Mouse (Mus musculus): ENCODE measurements around the gene Vegfa. TPM values are rescaled to one million over a fixed set of nuclear protein-coding genes. Genes with fewer than 3 reads are reported as not detected.
A peak's percentile ranks its signal among the peaks of the same experiment; 100 is the strongest.

The Vegfa gene
- polyA plus RNA-seq, 1 experiment = 52.5 TPM

GRCm38 (mm10) chr17:46033122-46033521 is 953 bp upstream of the Vegfa start:
- H3ac ChIP-seq (ENCODE audit: control insufficient read depth, insufficient read length, low read depth) = no peak overlapping the region
- peaks cover 38% of the 10 kb centered on the region for H3K79me3 ChIP-seq (ENCODE audit: low read depth)
- peaks cover 41% of the 10 kb centered on the region for H3K79me2 ChIP-seq (ENCODE audit: control insufficient read depth, insufficient read depth)
- no peaks in the 10 kb centered on the region for H3K27me3 ChIP-seq (ENCODE audit: control insufficient read depth, insufficient read depth, insufficient read length)
- TF ChIP-seq FOSL1 (IDR thresholded peaks at IDR 0.05; ENCODE audit: insufficient read depth, low read length, poor library complexity, severe bottlenecking) (no peak), CEBPB (IDR thresholded peaks at IDR 0.05; ENCODE audit: low read depth) (no peak), MYOG (IDR thresholded peaks at IDR 0.05; ENCODE audit: control insufficient read depth, extremely low read depth, insufficient read length) (no peak), MAX (IDR thresholded peaks at IDR 0.05) (no peak), MYOD1 (IDR thresholded peaks at IDR 0.05; ENCODE audit: control insufficient read depth, insufficient read length, low read depth) (no peak), CTCF (IDR thresholded peaks at IDR 0.05; ENCODE audit: control insufficient read depth, insufficient read depth, insufficient read length) (no peak), USF1 (IDR thresholded peaks at IDR 0.05; ENCODE audit: low read depth) (no peak)
- H3K4me3 ChIP-seq (ENCODE audit: insufficient read depth, poor library complexity, severe bottlenecking) = no peak overlapping the region
- H3K36me3 ChIP-seq (ENCODE audit: control insufficient read depth, insufficient read depth) = peaks cover 8% of the 10 kb centered on the region

DNA sequence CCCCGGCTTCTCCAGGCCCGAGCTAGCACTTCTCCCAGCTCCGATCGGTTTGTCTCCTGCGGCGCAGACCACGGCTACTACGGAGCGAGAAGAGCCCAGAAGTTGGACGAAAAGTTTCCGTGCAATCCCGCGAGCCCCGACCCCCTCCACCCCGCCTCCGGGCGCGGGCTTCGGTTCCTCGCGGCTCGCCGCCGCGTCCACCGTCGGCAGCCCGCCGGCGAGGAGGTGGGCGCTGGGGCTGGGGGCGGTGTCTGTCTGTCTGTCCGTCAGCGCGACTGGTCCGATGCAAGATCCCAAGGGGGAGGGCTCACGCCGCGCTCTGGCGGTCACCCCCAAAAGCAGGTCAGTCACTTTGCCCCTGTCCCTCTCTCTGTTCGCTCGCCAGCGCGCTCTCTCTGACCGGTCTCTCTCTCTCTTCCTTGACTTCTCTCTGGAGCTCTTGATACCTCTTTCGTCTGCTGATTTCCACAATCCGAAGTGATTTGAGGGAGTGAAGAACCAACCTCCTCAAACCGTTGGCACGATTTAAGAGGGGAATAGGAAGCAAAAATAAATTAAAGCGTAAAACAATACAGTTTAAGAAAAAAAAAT is 453 bp downstream of the Vegfa start:
- Histone ChIP-seq H3K27me3 (ENCODE audit: control insufficient read depth, insufficient read depth, insufficient read length) (no peaks in the 10 kb centered on the region), H3ac (ENCODE audit: control insufficient read depth, insufficient read length, low read depth) (peak overlapping the region; percentile 94), H3K4me3 (ENCODE audit: insufficient read depth, poor library complexity, severe bottlenecking) (peak overlapping the region; percentile 95), H3K79me2 (ENCODE audit: control insufficient read depth, insufficient read depth) (peaks cover 55% of the 10 kb centered on the region), H3K36me3 (ENCODE audit: control insufficient read depth, insufficient read depth) (peaks cover 16% of the 10 kb centered on the region), H3K79me3 (ENCODE audit: low read depth) (peaks cover 52% of the 10 kb centered on the region)
- TF ChIP-seq FOSL1 (IDR thresholded peaks at IDR 0.05; ENCODE audit: insufficient read depth, low read length, poor library complexity, severe bottlenecking) (no peak), USF1 (IDR thresholded peaks at IDR 0.05; ENCODE audit: low read depth) (no peak), CTCF (IDR thresholded peaks at IDR 0.05; ENCODE audit: control insufficient read depth, insufficient read depth, insufficient read length) (no peak), CEBPB (IDR thresholded peaks at IDR 0.05; ENCODE audit: low read depth) (no peak), MYOD1 (IDR thresholded peaks at IDR 0.05; ENCODE audit: control insufficient read depth, insufficient read length, low read depth) (no peak), MAX (IDR thresholded peaks at IDR 0.05) (no peak), MYOG (IDR thresholded peaks at IDR 0.05; ENCODE audit: control insufficient read depth, extremely low read depth, insufficient read length) (no peak)

- Histone ChIP-seq H3K4me3 (ENCODE audit: insufficient read depth, poor library complexity, severe bottlenecking) (peak overlapping the region; percentile 95), H3K27me3 (ENCODE audit: control insufficient read depth, insufficient read depth, insufficient read length) (no peaks in the 10 kb centered on the region)
- no peak for TF ChIP-seq CEBPB (IDR thresholded peaks at IDR 0.05; ENCODE audit: low read depth)
- TF ChIP-seq MYOD1 (IDR thresholded peaks at IDR 0.05; ENCODE audit: control insufficient read depth, insufficient read length, low read depth) = no peak
- TF ChIP-seq MAX (IDR thresholded peaks at IDR 0.05) = no peak
- TF ChIP-seq FOSL1 (IDR thresholded peaks at IDR 0.05; ENCODE audit: insufficient read depth, low read length, poor library complexity, severe bottlenecking) = no peak
- TF ChIP-seq MYOG (IDR thresholded peaks at IDR 0.05; ENCODE audit: control insufficient read depth, extremely low read depth, insufficient read length) = no peak
- no peak for TF ChIP-seq CTCF (IDR thresholded peaks at IDR 0.05; ENCODE audit: control insufficient read depth, insufficient read depth, insufficient read length)
- TF ChIP-seq USF1 (IDR thresholded peaks at IDR 0.05; ENCODE audit: low read depth) = no peak
Observed at GRCm38 (mm10) chr17:46030731-46031620, 1.2 kb downstream of the Vegfa start.

GRCm38 (mm10) chr17:46030323-46030730 is 1.8 kb downstream of the Vegfa start:
- H3K79me2 ChIP-seq (ENCODE audit: control insufficient read depth, insufficient read depth) = peaks cover 69% of the 10 kb centered on the region
- no peak for TF ChIP-seq MYOG (IDR thresholded peaks at IDR 0.05; ENCODE audit: control insufficient read depth, extremely low read depth, insufficient read length)
- TF ChIP-seq MAX (IDR thresholded peaks at IDR 0.05) = peak; percentile 18
- no peak for TF ChIP-seq FOSL1 (IDR thresholded peaks at IDR 0.05; ENCODE audit: insufficient read depth, low read length, poor library complexity, severe bottlenecking)
- TF ChIP-seq CTCF (IDR thresholded peaks at IDR 0.05; ENCODE audit: control insufficient read depth, insufficient read depth, insufficient read length) = no peak
- no peak for TF ChIP-seq MYOD1 (IDR thresholded peaks at IDR 0.05; ENCODE audit: control insufficient read depth, insufficient read length, low read depth)
- no peak for TF ChIP-seq CEBPB (IDR thresholded peaks at IDR 0.05; ENCODE audit: low read depth)
- no peak for TF ChIP-seq USF1 (IDR thresholded peaks at IDR 0.05; ENCODE audit: low read depth)
- peak overlapping the region; percentile 94 for H3ac ChIP-seq (ENCODE audit: control insufficient read depth, insufficient read length, low read depth)
- peaks cover 30% of the 10 kb centered on the region for H3K36me3 ChIP-seq (ENCODE audit: control insufficient read depth, insufficient read depth)
- no peaks in the 10 kb centered on the region for H3K27me3 ChIP-seq (ENCODE audit: control insufficient read depth, insufficient read depth, insufficient read length)
- H3K79me3 ChIP-seq (ENCODE audit: low read depth) = peaks cover 65% of the 10 kb centered on the region
- H3K4me3 ChIP-seq (ENCODE audit: insufficient read depth, poor library complexity, severe bottlenecking) = peak overlapping the region; percentile 95

More at GRCm38 (mm10) chr17:46030731-46031620, 1.2 kb downstream of the Vegfa start:
- Histone ChIP-seq H3K79me3 (ENCODE audit: low read depth) (peaks cover 59% of the 10 kb centered on the region), H3K79me2 (ENCODE audit: control insufficient read depth, insufficient read depth) (peaks cover 62% of the 10 kb centered on the region), H3K36me3 (ENCODE audit: control insufficient read depth, insufficient read depth) (peaks cover 24% of the 10 kb centered on the region), H3ac (ENCODE audit: control insufficient read depth, insufficient read length, low read depth) (peak overlapping the region; percentile 94)

- Histone ChIP-seq H3ac (ENCODE audit: control insufficient read depth, insufficient read length, low read depth) (peak overlapping the region; percentile 94), H3K79me3 (ENCODE audit: low read depth) (peaks cover 71% of the 10 kb centered on the region), H3K36me3 (ENCODE audit: control insufficient read depth, insufficient read depth) (peaks cover 35% of the 10 kb centered on the region), H3K27me3 (ENCODE audit: control insufficient read depth, insufficient read depth, insufficient read length) (no peaks in the 10 kb centered on the region), H3K79me2 (ENCODE audit: control insufficient read depth, insufficient read depth) (peaks cover 75% of the 10 kb centered on the region), H3K4me3 (ENCODE audit: insufficient read depth, poor library complexity, severe bottlenecking) (peak overlapping the region; percentile 95)
- no peak for TF ChIP-seq FOSL1 (IDR thresholded peaks at IDR 0.05; ENCODE audit: insufficient read depth, low read length, poor library complexity, severe bottlenecking)
- no peak for TF ChIP-seq MAX (IDR thresholded peaks at IDR 0.05)
- TF ChIP-seq USF1 (IDR thresholded peaks at IDR 0.05; ENCODE audit: low read depth) = no peak
- no peak for TF ChIP-seq MYOD1 (IDR thresholded peaks at IDR 0.05; ENCODE audit: control insufficient read depth, insufficient read length, low read depth)
- no peak for TF ChIP-seq CEBPB (IDR thresholded peaks at IDR 0.05; ENCODE audit: low read depth)
- no peak for TF ChIP-seq MYOG (IDR thresholded peaks at IDR 0.05; ENCODE audit: control insufficient read depth, extremely low read depth, insufficient read length)
- TF ChIP-seq CTCF (IDR thresholded peaks at IDR 0.05; ENCODE audit: control insufficient read depth, insufficient read depth, insufficient read length) = no peak
Observed at GRCm38 (mm10) chr17:46029554-46030207, 2.5 kb downstream of the Vegfa start.
